Mouse (Mus musculus) stomach, postnatal 0 days (tissue): Measurements from ENCODE around the gene Ldlr. TPM values are rescaled to one million over a fixed set of nuclear protein-coding genes. Genes with fewer than 3 reads are reported as not detected.

Experiments used
- ATAC-seq: fragments of 200-750 bp; cut with Nextera tagmentation; 2 replicates; pipeline ENCODE4 v1.8.0; 2017; ENCODE audit not compliant: low FRiP score, low TSS enrichment
- DNase-seq: peaks from one replicate; pipeline ENCODE4 v3.0.0-alpha.2; 2016; ENCODE audit warnings: low spot score
- H3K27ac ChIP-seq: fragments of 300-500 bp; sonication (generic); replicated peaks from 2 replicates; pipeline ENCODE4 v1.5.1; 2014; ENCODE audit warnings: mild to moderate bottlenecking, control low read depth
- H3K27me3 ChIP-seq: fragments of 300-500 bp; sonication (generic); 2 replicates; pipeline ENCODE4 v1.6.1; 2014; ENCODE audit warnings: low read length; ENCODE audit not compliant: control insufficient read depth, insufficient read depth
- H3K36me3 ChIP-seq: fragments of 300-500 bp; sonication (generic); 2 replicates; pipeline ENCODE4 v1.6.1; 2014; ENCODE audit warnings: low read length, mixed read lengths; ENCODE audit not compliant: control insufficient read depth, insufficient read depth
- H3K4me1 ChIP-seq: fragments of 300-500 bp; sonication (generic); replicated peaks from 2 replicates; pipeline ENCODE4 v1.6.1; 2014; ENCODE audit warnings: antibody characterized with exemption; ENCODE audit not compliant: control insufficient read depth, insufficient read depth
- H3K4me2 ChIP-seq: fragments of 300-500 bp; sonication (generic); replicated peaks from 2 replicates; pipeline ENCODE4 v1.6.1; 2014; ENCODE audit warnings: low read depth, mild to moderate bottlenecking, control low read depth, moderate library complexity
- H3K4me3 ChIP-seq: fragments of 300-500 bp; sonication (generic); 2 replicates; pipeline ENCODE4 v1.5.1; 2014; ENCODE audit warnings: low read depth, low read length, control low read depth
- H3K9ac ChIP-seq: fragments of 300-500 bp; sonication (generic); 2 replicates; pipeline ENCODE4 v1.6.1; 2014; ENCODE audit warnings: mild to moderate bottlenecking, low read length, control low read depth, mixed read lengths
- H3K9me3 ChIP-seq: fragments of 300-500 bp; sonication (generic); 2 replicates; pipeline ENCODE4 v1.6.1; 2016; ENCODE audit warnings: low read length; ENCODE audit not compliant: control insufficient read depth
- CTCF ChIP-seq: IDR thresholded peaks from 2 replicates; pipeline ENCODE4 v1.5.1; 2016; ENCODE audit warnings: antibody characterized with exemption, low read depth, mild to moderate bottlenecking, moderate library complexity
- EP300 ChIP-seq: optimal IDR thresholded peaks from 2 replicates; pipeline ENCODE3; 2016; ENCODE audit warnings: antibody characterized with exemption
- WGBS: fragments of 180-500 bp; shearing (Covaris S2); extraction: QIAGEN DNeasy Blood & Tissue Kit; methylation state at CpG from one replicate; pipeline ENCODE4 v1.1.7; 2014; 5-methylcytosine and 5-hydroxymethylcytosine counted together
- polyA plus RNA-seq: library from polyadenylated mRNA; unstranded; fragments of >200 nt; fragmentation: Nextera tagmentation; extraction: Ambion mirVana; gene quantifications from 2 replicates; pipeline ENCODE4 v1.2.1, GENCODE M21; 2015

Gene Ldlr
- polyA plus RNA-seq, 1 experiment from 2014 or later = 30.4 TPM

DNA sequence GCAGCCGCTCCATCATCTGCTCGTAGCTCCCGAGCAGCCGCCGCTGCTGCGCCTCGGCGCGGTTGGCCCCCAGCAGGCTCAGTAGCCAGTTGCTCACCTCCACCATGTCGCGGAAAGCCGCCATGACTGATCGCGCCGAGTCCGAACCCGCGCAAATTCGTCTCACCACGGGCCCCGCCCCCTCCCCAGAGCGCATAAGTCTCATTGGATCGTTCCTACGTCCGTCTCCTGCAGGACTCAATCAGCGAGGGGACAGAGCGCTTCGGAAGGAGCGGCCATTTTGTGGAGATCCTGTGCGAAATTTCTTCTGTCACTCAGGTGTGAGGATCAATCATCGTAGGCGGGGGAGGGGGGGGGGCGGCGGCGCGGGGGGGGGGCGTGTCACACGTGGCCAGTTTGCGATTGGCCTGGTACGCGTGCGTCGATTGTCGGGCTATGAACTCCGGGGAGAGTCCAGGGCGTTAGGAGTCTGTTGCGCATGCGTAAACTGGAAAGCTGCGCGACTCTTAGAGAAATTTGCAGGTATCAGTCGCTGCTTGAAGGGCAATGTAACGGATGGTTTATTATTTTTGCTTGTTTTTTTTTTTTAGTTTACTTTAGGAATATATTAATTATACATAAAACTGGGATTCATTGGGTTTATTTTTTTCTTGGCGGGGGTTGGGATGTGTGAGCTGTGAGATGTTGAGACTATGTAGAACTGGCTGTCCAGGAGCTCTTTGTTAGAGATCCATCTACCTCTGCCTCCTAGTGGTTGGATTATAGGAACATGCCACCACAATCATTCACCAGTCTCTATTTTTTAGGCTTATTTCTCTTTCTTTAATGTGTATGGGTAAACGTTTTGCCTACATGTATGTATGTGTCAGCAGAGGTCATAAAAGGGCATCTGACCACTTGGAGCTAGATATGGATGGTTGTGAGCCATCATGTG, 37.1 kb downstream of the Ldlr start, which contains the start of gene Spc24:
Gene Spc24 (minus strand): TSS at position 149 of the 934 bp plus-strand sequence.
- WGBS = 1% methylated on average over 49 of the region's 54 CpGs
- Histone ChIP-seq H3K36me3 (no peaks in the 10 kb centered on the region), H3K27ac (no peak within 1 kb of the TSS), H3K9ac (peak within 1 kb of the TSS; percentile 69), H3K9me3 (no peaks in the 10 kb centered on the region), H3K27me3 (no peaks in the 10 kb centered on the region), H3K4me2 (peak within 1 kb of the TSS; percentile 96), H3K4me3 (peak within 1 kb of the TSS; percentile 78), H3K4me1 (no peaks in the 10 kb centered on the region)
- DNase-seq (peak; percentile 97), ATAC-seq (peak; percentile 96)
- TF ChIP-seq CTCF (peak; percentile 72), EP300 (no peak)

DNA sequence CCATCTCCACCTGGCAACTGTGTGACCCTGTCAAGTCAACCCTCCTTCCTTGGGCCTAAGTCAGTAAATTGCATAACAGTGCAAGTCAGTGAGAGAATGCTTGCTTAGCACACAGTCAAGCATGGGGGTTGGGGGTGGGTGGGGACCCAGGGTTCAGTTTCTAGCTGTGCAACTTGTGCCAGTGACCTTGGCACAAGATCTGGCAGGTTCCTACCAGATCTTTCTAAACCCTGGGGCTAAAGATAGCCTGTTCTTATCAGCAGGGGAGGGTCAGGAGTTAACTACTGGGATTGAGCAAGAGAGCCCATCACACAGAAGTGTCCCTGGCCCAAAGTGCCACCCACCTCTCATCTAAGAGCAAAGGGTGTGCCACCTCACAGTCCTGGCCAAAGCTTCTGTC, 38.9 kb downstream of the Ldlr start:
- ATAC-seq (peak; percentile 51), DNase-seq (peak; percentile 63)
- no peak overlapping the region for H3K9ac ChIP-seq
- no peaks in the 10 kb centered on the region for H3K9me3 ChIP-seq
- no peak overlapping the region for H3K4me3 ChIP-seq
- H3K4me1 ChIP-seq = no peaks in the 10 kb centered on the region
- 0 out of 2 replicates have a peak, but pooled peaks cover 2% of the 10 kb centered on the region for H3K36me3 ChIP-seq
- no peak overlapping the region for H3K4me2 ChIP-seq
- no peak for TF ChIP-seq EP300
- TF ChIP-seq CTCF = no peak
- no peaks in the 10 kb centered on the region for H3K27me3 ChIP-seq
- H3K27ac ChIP-seq = peak overlapping the region; percentile 24; the same call in 1 of the 2 replicates

DNA sequence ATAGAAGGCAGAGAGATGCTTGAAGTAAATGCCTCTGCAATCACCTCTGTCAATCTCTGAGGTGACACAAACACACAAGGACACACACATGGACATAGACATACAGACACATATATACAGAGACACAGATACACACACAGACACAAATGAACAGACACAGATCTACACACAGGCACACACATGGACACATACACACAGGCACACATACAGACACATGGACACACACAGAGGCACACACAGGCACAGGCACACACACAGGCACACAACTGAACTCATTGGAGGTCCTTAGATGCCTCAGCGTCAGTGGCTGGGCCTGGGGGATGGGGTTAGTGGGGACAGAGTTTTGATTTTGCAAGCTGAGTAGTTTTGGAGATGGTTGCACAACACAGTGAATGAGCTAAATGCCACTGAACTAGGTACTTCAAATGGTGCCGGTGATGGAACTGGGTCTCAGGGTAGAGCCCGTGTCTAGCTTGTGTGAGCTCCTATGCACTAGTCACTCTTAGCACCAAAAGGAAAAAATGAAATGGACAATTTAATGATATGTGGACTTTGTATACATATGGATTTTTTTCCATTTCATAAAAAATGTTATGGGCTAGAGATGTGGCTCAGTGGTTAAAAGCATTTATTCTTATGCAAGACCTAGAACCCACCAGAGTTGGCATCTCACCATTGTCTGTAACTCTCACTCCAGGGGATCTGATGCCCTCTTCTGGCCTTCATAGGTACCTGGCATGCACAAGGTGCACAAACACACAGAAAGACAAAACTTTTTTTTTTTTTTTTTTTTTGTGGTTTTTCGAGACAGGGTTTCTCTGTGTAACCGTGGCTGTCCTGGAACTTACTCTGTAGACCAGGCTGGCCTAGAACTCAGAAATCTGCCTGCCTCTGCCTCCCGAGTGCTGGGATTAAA, 41.1 kb downstream of the Ldlr start:
- H3K9me3 ChIP-seq = no peaks in the 10 kb centered on the region
- no peak overlapping the region for H3K4me2 ChIP-seq
- H3K27ac ChIP-seq = no peak overlapping the region
- no peaks in the 10 kb centered on the region for H3K27me3 ChIP-seq
- DNase-seq = no peak
- 89% methylated on average over 6 of the region's 6 CpGs for WGBS
- no peak for TF ChIP-seq EP300
- peak; percentile 36; the same call in 1 of the 2 replicates for TF ChIP-seq CTCF
- H3K4me3 ChIP-seq = no peak overlapping the region
- no peak for ATAC-seq
- no peaks in the 10 kb centered on the region for H3K4me1 ChIP-seq
- 0 out of 2 replicates have a peak, but pooled peaks cover 2% of the 10 kb centered on the region for H3K36me3 ChIP-seq
- H3K9ac ChIP-seq = no peak overlapping the region

DNA sequence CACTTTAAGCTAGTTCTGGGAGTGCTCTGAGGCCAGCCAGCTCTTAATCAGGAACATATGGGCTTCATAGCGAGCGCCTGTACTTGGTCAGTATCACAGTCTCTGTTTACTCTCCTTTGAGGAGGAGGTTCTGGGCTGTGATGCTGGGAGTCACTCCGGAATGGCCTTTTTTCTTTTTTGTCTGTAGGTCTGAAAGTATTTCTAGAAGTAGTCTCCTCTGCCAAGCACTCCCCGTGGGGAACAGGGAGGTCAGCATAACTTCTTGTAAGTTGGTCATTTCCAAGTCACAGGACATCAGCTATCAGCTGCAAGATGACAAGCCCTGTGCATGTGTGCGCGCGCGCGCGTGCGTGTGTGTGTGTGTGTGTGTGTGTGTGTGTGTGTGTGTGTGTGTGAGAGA, 44.6 kb downstream of the Ldlr start:
- no peaks in the 10 kb centered on the region for H3K4me1 ChIP-seq
- peak; percentile 56; the same call in 1 of the 2 replicates for ATAC-seq
- no peak for DNase-seq
- no peak overlapping the region for H3K4me2 ChIP-seq
- peak overlapping the region; percentile 61 for H3K27ac ChIP-seq
- H3K27me3 ChIP-seq = no peaks in the 10 kb centered on the region
- WGBS = 65% methylated on average over 11 of the region's 11 CpGs
- H3K9me3 ChIP-seq = no peaks in the 10 kb centered on the region
- TF ChIP-seq EP300 = no peak
- TF ChIP-seq CTCF = no peak
- no peak overlapping the region for H3K9ac ChIP-seq
- H3K36me3 ChIP-seq = peaks cover 12% of the 10 kb centered on the region
- H3K4me3 ChIP-seq = no peak overlapping the region

DNA sequence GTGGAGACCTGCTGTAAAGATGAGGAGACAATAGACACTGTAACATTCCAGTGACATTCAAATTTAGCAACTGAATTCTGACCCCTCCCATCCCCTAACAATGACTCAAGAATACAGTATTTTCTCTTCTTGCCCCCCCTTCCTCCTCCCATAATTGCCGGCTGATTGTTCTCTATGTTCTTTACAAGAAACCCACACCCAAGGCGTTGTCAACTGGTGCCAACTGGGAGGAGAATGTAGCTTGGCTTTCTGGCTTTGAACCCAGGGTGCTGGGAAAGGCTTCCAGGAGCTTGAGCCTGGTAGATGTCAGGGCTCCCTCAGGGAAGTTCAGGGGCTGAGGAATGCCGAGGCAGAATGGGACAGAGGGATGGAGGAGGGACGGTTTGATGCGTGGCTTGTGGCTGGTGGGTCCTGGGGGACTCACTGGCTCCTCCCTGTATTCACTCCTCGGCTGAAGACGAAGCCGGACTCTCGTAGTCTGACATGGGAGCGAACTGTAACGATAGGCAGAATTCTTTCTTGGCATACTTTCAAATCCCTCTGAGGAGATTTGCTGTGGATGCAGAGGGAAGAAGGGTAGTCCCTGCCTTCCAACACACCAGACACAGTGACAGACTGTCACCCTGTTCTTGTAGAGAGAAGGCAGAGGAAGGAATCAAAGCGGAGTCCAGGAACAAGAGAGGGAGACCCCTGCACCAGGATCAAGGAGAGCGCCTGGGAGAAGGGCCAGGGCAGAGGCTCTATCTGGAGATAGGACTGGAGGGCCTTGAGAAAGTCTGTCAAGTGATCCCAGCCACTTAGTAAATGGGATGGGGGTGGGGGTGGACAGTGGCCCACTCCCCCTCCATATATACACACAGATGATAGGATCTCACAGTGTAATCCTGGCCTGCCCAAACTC, 45.5 kb downstream of the Ldlr start:
- 43% methylated on average over 13 of the region's 13 CpGs for WGBS
- H3K27ac ChIP-seq = peak overlapping the region; percentile 61
- no peaks in the 10 kb centered on the region for H3K4me1 ChIP-seq
- H3K9ac ChIP-seq = no peak overlapping the region
- no peak overlapping the region for H3K4me2 ChIP-seq
- TF ChIP-seq EP300 (no peak), CTCF (no peak)
- H3K36me3 ChIP-seq = peaks cover 16% of the 10 kb centered on the region
- no peaks in the 10 kb centered on the region for H3K27me3 ChIP-seq
- no peak overlapping the region for H3K4me3 ChIP-seq
- H3K9me3 ChIP-seq = no peaks in the 10 kb centered on the region
- no peak for DNase-seq
- peak; percentile 36; the same call in 1 of the 2 replicates for ATAC-seq
